Mouse (Mus musculus) stomach, postnatal 0 days (tissue): ENCODE results near the gene Hist1h4a.

Experiments
- CTCF ChIP-seq: IDR thresholded peaks from 2 replicates; pipeline ENCODE4 v1.5.1; 2016; ENCODE audit warnings: antibody characterized with exemption, low read depth, mild to moderate bottlenecking, moderate library complexity
- EP300 ChIP-seq: optimal IDR thresholded peaks from 2 replicates; pipeline ENCODE3; 2016; ENCODE audit warnings: antibody characterized with exemption

GRCm38 (mm10) chr13:23779025-23779424, 18.0 kb upstream of the Hist1h4a start:
- TF ChIP-seq CTCF (no peak), EP300 (no peak)
